Mouse (Mus musculus) liver, postnatal 0 days (tissue): ENCODE results near the gene Cpne5. TPM values are rescaled to one million over a fixed set of nuclear protein-coding genes. Genes with fewer than 3 reads are reported as not detected.

ENCODE experiments used
- ATAC-seq: fragments of 200-750 bp; cut with Nextera tagmentation; 2 replicates; pipeline ENCODE4 v1.8.0; 2017; ENCODE audit warnings: mild to moderate bottlenecking, moderate library complexity
- DNase-seq: peaks from one replicate; pipeline ENCODE4 v3.0.0-alpha.2; 2016
- H3K27ac ChIP-seq: fragments of 300-500 bp; sonication (generic); 2 replicates; pipeline ENCODE4 v1.5.1; 2014; ENCODE audit warnings: antibody characterized with exemption, moderate library complexity, mild to moderate bottlenecking, low read depth
- H3K27me3 ChIP-seq: fragments of 300-500 bp; sonication (generic); 2 replicates; pipeline ENCODE4 v1.6.1; 2014; ENCODE audit warnings: low read length, control low read depth, mixed read lengths; ENCODE audit not compliant: insufficient read depth
- H3K36me3 ChIP-seq: fragments of 300-500 bp; sonication (generic); replicated peaks from 2 replicates; pipeline ENCODE4 v1.6.1; 2014; ENCODE audit warnings: mild to moderate bottlenecking, control low read depth, low read length, moderate library complexity, mixed read lengths; ENCODE audit not compliant: insufficient read depth
- H3K4me1 ChIP-seq: fragments of 300-500 bp; sonication (generic); 2 replicates; pipeline ENCODE4 v1.6.1; 2014; ENCODE audit warnings: antibody characterized with exemption, mild to moderate bottlenecking, control low read depth; ENCODE audit not compliant: insufficient read depth
- H3K4me2 ChIP-seq: fragments of 300-500 bp; sonication (generic); 2 replicates; pipeline ENCODE4 v1.6.1; 2014; ENCODE audit warnings: low read depth, mild to moderate bottlenecking, low read length, moderate library complexity, mixed read lengths
- H3K4me3 ChIP-seq: fragments of 300-500 bp; sonication (generic); 2 replicates; pipeline ENCODE4 v1.5.1; 2014; ENCODE audit warnings: low read depth, low read length
- H3K9ac ChIP-seq: fragments of 300-500 bp; sonication (generic); replicated peaks from 2 replicates; pipeline ENCODE4 v1.6.1; 2014; ENCODE audit warnings: mild to moderate bottlenecking, moderate library complexity
- H3K9me3 ChIP-seq: fragments of 300-500 bp; sonication (generic); 2 replicates; pipeline ENCODE4 v1.6.1; 2016; ENCODE audit warnings: mild to moderate bottlenecking, control low read depth, low read length, mixed read lengths
- CTCF ChIP-seq: sonication (generic); IDR thresholded peaks from 2 replicates; pipeline ENCODE4 v1.5.1; 2016; ENCODE audit warnings: antibody characterized with exemption, low read depth
- EP300 ChIP-seq: IDR thresholded peaks from 2 replicates; pipeline ENCODE4 v1.6.1; 2016; ENCODE audit warnings: antibody characterized with exemption, low read depth, mild to moderate bottlenecking
- WGBS: fragments of 180-500 bp; shearing (Covaris S2); extraction: QIAGEN DNeasy Blood & Tissue Kit; methylation state at CpG from one replicate; pipeline ENCODE4 v1.1.7; 2014; ENCODE audit not compliant: insufficient replicate concordance; 5-methylcytosine and 5-hydroxymethylcytosine counted together
- polyA plus RNA-seq: library from polyadenylated mRNA; unstranded; fragments of >200 nt; fragmentation: Nextera tagmentation; extraction: Ambion mirVana; gene quantifications from 2 replicates; pipeline ENCODE4 v1.2.1, GENCODE M21; 2015

The Cpne5 gene
- polyA plus RNA-seq, 1 experiment from 2014 or later, result 0.46 TPM

- no peak overlapping the region for H3K9ac ChIP-seq
- ATAC-seq (peak; percentile 83), DNase-seq (peak; percentile 86)
- H3K27ac ChIP-seq, result peak overlapping the region; percentile 59
- H3K4me2 ChIP-seq, result no peak overlapping the region
- 6% methylated on average over 14 of the region's 14 CpGs for WGBS
- no peaks in the 10 kb centered on the region for H3K27me3 ChIP-seq
- TF ChIP-seq CTCF, result peak; percentile 96
- TF ChIP-seq EP300, result no peak
- no peaks in the 10 kb centered on the region for H3K36me3 ChIP-seq
- H3K9me3 ChIP-seq, result no peaks in the 10 kb centered on the region
- H3K4me3 ChIP-seq, result no peak overlapping the region
- H3K4me1 ChIP-seq, result peaks cover 18% of the 10 kb centered on the region
Observed at GRCm38 (mm10) chr17:29171001-29171772, 66.8 kb downstream of the Cpne5 start.

- H3K4me1 ChIP-seq, result peaks cover 18% of the 10 kb centered on the region
- no peak overlapping the region for H3K4me3 ChIP-seq
- no peaks in the 10 kb centered on the region for H3K9me3 ChIP-seq
- no peaks in the 10 kb centered on the region for H3K36me3 ChIP-seq
- no peak overlapping the region for H3K27ac ChIP-seq
- TF ChIP-seq CTCF (no peak), EP300 (no peak)
- H3K27me3 ChIP-seq, result no peaks in the 10 kb centered on the region
- DNase-seq (no peak), ATAC-seq (0 out of 2 replicates have a peak, but pooled peaks have one; percentile 3)
- 49% methylated on average over 14 of the region's 14 CpGs for WGBS
- H3K9ac ChIP-seq, result no peak overlapping the region
- H3K4me2 ChIP-seq, result no peak overlapping the region
Observed at GRCm38 (mm10) chr17:29170431-29171000, 67.5 kb downstream of the Cpne5 start.

GRCm38 (mm10) chr17:29168996-29169601 is 68.9 kb downstream of the Cpne5 start:
- no peak overlapping the region for H3K27ac ChIP-seq
- DNase-seq, result no peak
- WGBS, result 69% methylated on average over 12 of the region's 12 CpGs

GRCm38 (mm10) chr17:29168438-29168837 is 69.5 kb downstream of the Cpne5 start:
- H3K27ac ChIP-seq, result no peak overlapping the region
- no peak for TF ChIP-seq CTCF
- no peak for TF ChIP-seq EP300
- H3K9me3 ChIP-seq, result no peaks in the 10 kb centered on the region
- no peak overlapping the region for H3K4me3 ChIP-seq
- DNase-seq (no peak), ATAC-seq (no peak)
- no peaks in the 10 kb centered on the region for H3K36me3 ChIP-seq
- WGBS, result 69% methylated on average over 4 of the region's 4 CpGs
- no peaks in the 10 kb centered on the region for H3K27me3 ChIP-seq
- H3K4me2 ChIP-seq, result no peak overlapping the region
- peaks cover 35% of the 10 kb centered on the region for H3K4me1 ChIP-seq
- H3K9ac ChIP-seq, result no peak overlapping the region

More at GRCm38 (mm10) chr17:29168996-29169601, 68.9 kb downstream of the Cpne5 start:
- H3K4me1 ChIP-seq, result peaks cover 32% of the 10 kb centered on the region
- no peaks in the 10 kb centered on the region for H3K9me3 ChIP-seq
- H3K9ac ChIP-seq, result no peak overlapping the region
- H3K4me2 ChIP-seq, result no peak overlapping the region
- ATAC-seq, result no peak
- no peak overlapping the region for H3K4me3 ChIP-seq
- no peaks in the 10 kb centered on the region for H3K27me3 ChIP-seq
- no peaks in the 10 kb centered on the region for H3K36me3 ChIP-seq
- TF ChIP-seq CTCF (peak; percentile 62), EP300 (no peak)

- Histone ChIP-seq H3K36me3 (no peaks in the 10 kb centered on the region), H3K4me1 (peaks cover 35% of the 10 kb centered on the region), H3K27me3 (no peaks in the 10 kb centered on the region), H3K9ac (no peak overlapping the region), H3K9me3 (no peaks in the 10 kb centered on the region), H3K4me2 (no peak overlapping the region), H3K27ac (peak overlapping the region; percentile 49; the same call in 1 of the 2 replicates), H3K4me3 (no peak overlapping the region)
- ATAC-seq, result no peak
- 42% methylated on average over 6 of the region's 6 CpGs for WGBS
- DNase-seq, result peak; percentile 45
- TF ChIP-seq CTCF (no peak), EP300 (no peak)
Observed at GRCm38 (mm10) chr17:29167371-29167770, 70.6 kb downstream of the Cpne5 start.

GRCm38 (mm10) chr17:29165967-29166578 is 71.9 kb downstream of the Cpne5 start:
- TF ChIP-seq CTCF, result no peak
- TF ChIP-seq EP300, result no peak
- 0 out of 2 replicates have a peak overlapping the region, but pooled peaks have one; percentile 6 for H3K27ac ChIP-seq
- no peak for ATAC-seq

More at GRCm38 (mm10) chr17:29165967-29166578, 71.9 kb downstream of the Cpne5 start:
- no peak for DNase-seq
- 56% methylated on average over 8 of the region's 8 CpGs for WGBS
- Histone ChIP-seq H3K27me3 (no peaks in the 10 kb centered on the region), H3K9me3 (0 out of 2 replicates have a peak, but pooled peaks cover 3% of the 10 kb centered on the region), H3K4me1 (peaks cover 31% of the 10 kb centered on the region), H3K9ac (no peak overlapping the region), H3K36me3 (no peaks in the 10 kb centered on the region), H3K4me2 (no peak overlapping the region), H3K4me3 (no peak overlapping the region)
